Mouse (Mus musculus) stomach, embryonic 16.5 days (tissue): ENCODE results near the gene Trcg1. TPM values are rescaled to one million over a fixed set of nuclear protein-coding genes. Genes with fewer than 3 reads are reported as not detected.

Experiments used
- ATAC-seq: fragments of 200-750 bp; cut with Nextera tagmentation; 2 replicates; pipeline ENCODE4 v1.8.0; 2017; ENCODE audit warnings: moderate number of reproducible peaks, moderate TSS enrichment; ENCODE audit not compliant: insufficient read depth, low FRiP score
- H3K27ac ChIP-seq: fragments of 300-500 bp; sonication (generic); 2 replicates; pipeline ENCODE4 v1.5.1; 2014; ENCODE audit warnings: low read length
- H3K27me3 ChIP-seq: fragments of 300-500 bp; sonication (generic); 2 replicates; pipeline ENCODE4 v1.6.1; 2014; ENCODE audit warnings: low read length, control low read depth, mixed read lengths; ENCODE audit not compliant: control insufficient read depth, insufficient read depth
- H3K36me3 ChIP-seq: fragments of 300-500 bp; sonication (generic); 2 replicates; pipeline ENCODE4 v1.6.1; 2014; ENCODE audit warnings: low read length; ENCODE audit not compliant: control insufficient read depth, insufficient read depth
- H3K4me1 ChIP-seq: fragments of 300-500 bp; sonication (generic); 2 replicates; pipeline ENCODE4 v1.6.1; 2014; ENCODE audit warnings: low read length, control low read depth, mixed read lengths; ENCODE audit not compliant: control insufficient read depth, insufficient read depth
- H3K4me2 ChIP-seq: fragments of 300-500 bp; sonication (generic); 2 replicates; pipeline ENCODE4 v1.6.1; 2014; ENCODE audit warnings: low read depth, low read length, mixed read lengths
- H3K4me3 ChIP-seq: fragments of 300-500 bp; sonication (generic); replicated peaks from 2 replicates; pipeline ENCODE4 v1.5.1; 2014; ENCODE audit warnings: mild to moderate bottlenecking, low read length
- H3K9ac ChIP-seq: fragments of 300-500 bp; sonication (generic); 2 replicates; pipeline ENCODE4 v1.6.1; 2014; ENCODE audit warnings: low read length
- H3K9me3 ChIP-seq: fragments of 300-500 bp; sonication (generic); replicated peaks from 2 replicates; pipeline ENCODE4 v1.6.1; 2016; ENCODE audit warnings: low read length, control low read depth; ENCODE audit not compliant: control insufficient read depth
- WGBS: fragments of 180-500 bp; shearing (Covaris S2); extraction: QIAGEN DNeasy Blood & Tissue Kit; methylation state at CpG from one replicate; pipeline ENCODE4 v1.1.7; 2014; 5-methylcytosine and 5-hydroxymethylcytosine counted together
- polyA plus RNA-seq: library from polyadenylated mRNA; unstranded; fragments of >200 nt; fragmentation: Nextera tagmentation; extraction: Ambion mirVana; gene quantifications from 2 replicates; pipeline ENCODE4 v1.2.1, GENCODE M21; 2015

Gene Trcg1
- polyA plus RNA-seq, 1 experiment from 2014 or later: not detected

DNA sequence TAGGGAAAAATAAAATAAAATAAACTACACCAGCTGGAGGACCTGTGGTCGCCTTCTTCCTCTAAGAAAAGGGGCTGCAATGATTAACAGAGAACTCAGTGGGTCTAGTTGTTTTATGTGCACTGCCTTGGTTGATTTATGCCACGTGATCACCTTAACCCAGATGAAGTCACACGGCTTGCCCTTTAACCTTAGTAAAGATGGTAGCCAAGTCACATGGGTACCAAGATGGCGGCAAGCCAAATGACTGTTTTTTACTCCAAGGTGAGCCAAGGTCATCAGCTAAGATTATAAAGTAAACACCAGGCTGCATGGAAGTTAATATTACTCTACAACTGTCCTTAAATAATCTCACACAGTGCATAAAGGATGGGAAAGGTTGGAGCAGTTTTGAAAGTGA is 6.6 kb upstream of the Trcg1 start:
- Histone ChIP-seq H3K36me3 (no peaks in the 10 kb centered on the region), H3K4me3 (no peak overlapping the region), H3K4me2 (no peak overlapping the region), H3K9me3 (no peaks in the 10 kb centered on the region), H3K27me3 (no peaks in the 10 kb centered on the region), H3K9ac (no peak overlapping the region), H3K4me1 (0 out of 2 replicates have a peak, but pooled peaks cover 11% of the 10 kb centered on the region), H3K27ac (no peak overlapping the region)
- no peak for ATAC-seq
- WGBS: 50% methylated on average over 4 of the region's 4 CpGs

GRCm38 (mm10) chr9:57230146-57230783 is 6.1 kb upstream of the Trcg1 start:
- no peaks in the 10 kb centered on the region for H3K36me3 ChIP-seq
- no peak overlapping the region for H3K4me2 ChIP-seq
- 58% methylated on average over 9 of the region's 9 CpGs for WGBS
- H3K4me1 ChIP-seq: 0 out of 2 replicates have a peak, but pooled peaks cover 11% of the 10 kb centered on the region
- H3K27me3 ChIP-seq: no peaks in the 10 kb centered on the region
- ATAC-seq: no peak
- H3K9me3 ChIP-seq: no peaks in the 10 kb centered on the region
- H3K4me3 ChIP-seq: no peak overlapping the region
- H3K27ac ChIP-seq: no peak overlapping the region
- H3K9ac ChIP-seq: no peak overlapping the region

DNA sequence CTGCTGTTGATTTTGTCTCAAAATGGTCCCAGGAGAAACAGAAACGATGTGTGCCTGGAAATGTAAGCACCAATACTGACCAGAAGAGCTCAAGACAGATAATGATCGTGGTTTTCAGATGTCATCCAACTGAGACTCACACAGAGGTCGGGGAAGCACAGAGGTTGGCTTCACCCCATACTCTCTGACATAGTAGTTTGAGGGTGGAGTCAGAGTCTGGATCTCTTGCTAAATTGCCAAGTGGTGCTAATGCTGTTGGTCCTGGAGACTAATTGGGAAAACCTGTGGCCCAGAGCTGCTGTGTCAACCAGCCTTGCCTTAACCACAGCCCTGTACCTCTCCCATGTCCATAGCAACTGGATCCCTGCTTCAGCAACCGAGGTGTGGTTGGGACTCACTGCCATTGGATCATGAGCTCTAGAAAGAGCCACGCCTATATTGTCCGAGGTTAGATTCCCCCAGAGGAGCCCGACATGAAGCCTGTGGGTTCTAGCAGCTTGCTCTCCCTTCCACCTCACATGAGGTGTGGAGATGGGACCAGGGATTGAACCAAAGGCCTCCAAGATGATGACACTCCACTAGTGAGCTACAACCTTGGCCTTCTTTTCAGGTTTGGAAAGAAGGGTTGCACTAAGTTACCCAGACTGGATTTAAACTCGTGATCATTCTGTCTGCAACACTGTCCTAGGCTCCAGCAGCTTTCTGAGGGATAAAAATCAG is 4.7 kb upstream of the Trcg1 start:
- no peak for ATAC-seq
- H3K4me3 ChIP-seq: no peak overlapping the region
- no peaks in the 10 kb centered on the region for H3K9me3 ChIP-seq
- H3K4me2 ChIP-seq: no peak overlapping the region
- H3K27me3 ChIP-seq: no peaks in the 10 kb centered on the region
- H3K4me1 ChIP-seq: 0 out of 2 replicates have a peak, but pooled peaks cover 11% of the 10 kb centered on the region
- WGBS: 75% methylated on average over 8 of the region's 8 CpGs
- no peak overlapping the region for H3K27ac ChIP-seq
- no peaks in the 10 kb centered on the region for H3K36me3 ChIP-seq
- no peak overlapping the region for H3K9ac ChIP-seq

GRCm38 (mm10) chr9:57232341-57232940 is 3.9 kb upstream of the Trcg1 start:
- no peak overlapping the region for H3K4me2 ChIP-seq
- H3K36me3 ChIP-seq: no peaks in the 10 kb centered on the region
- H3K27ac ChIP-seq: no peak overlapping the region
- H3K9ac ChIP-seq: no peak overlapping the region
- no peaks in the 10 kb centered on the region for H3K27me3 ChIP-seq
- no peak for ATAC-seq
- WGBS: 85% methylated on average over 5 of the region's 5 CpGs
- 0 out of 2 replicates have a peak, but pooled peaks cover 11% of the 10 kb centered on the region for H3K4me1 ChIP-seq
- H3K4me3 ChIP-seq: no peak overlapping the region
- no peaks in the 10 kb centered on the region for H3K9me3 ChIP-seq

- no peak for ATAC-seq
- no peaks in the 10 kb centered on the region for H3K36me3 ChIP-seq
- H3K9ac ChIP-seq: no peak overlapping the region
- no peak overlapping the region for H3K4me3 ChIP-seq
- no peak overlapping the region for H3K4me2 ChIP-seq
- 0 out of 2 replicates have a peak, but pooled peaks cover 11% of the 10 kb centered on the region for H3K4me1 ChIP-seq
- no peak overlapping the region for H3K27ac ChIP-seq
- H3K27me3 ChIP-seq: no peaks in the 10 kb centered on the region
- H3K9me3 ChIP-seq: no peaks in the 10 kb centered on the region
- 57% methylated on average over 6 of the region's 6 CpGs for WGBS
Measured at GRCm38 (mm10) chr9:57233142-57233541, 3.2 kb upstream of the Trcg1 start.

GRCm38 (mm10) chr9:57233767-57234166 is 2.6 kb upstream of the Trcg1 start:
- ATAC-seq: no peak
- Histone ChIP-seq H3K4me3 (no peak overlapping the region), H3K9ac (no peak overlapping the region), H3K27me3 (no peaks in the 10 kb centered on the region), H3K36me3 (no peaks in the 10 kb centered on the region), H3K4me1 (0 out of 2 replicates have a peak, but pooled peaks cover 11% of the 10 kb centered on the region), H3K4me2 (no peak overlapping the region), H3K27ac (no peak overlapping the region), H3K9me3 (no peaks in the 10 kb centered on the region)
- WGBS: 85% methylated on average over 3 of the region's 3 CpGs

DNA sequence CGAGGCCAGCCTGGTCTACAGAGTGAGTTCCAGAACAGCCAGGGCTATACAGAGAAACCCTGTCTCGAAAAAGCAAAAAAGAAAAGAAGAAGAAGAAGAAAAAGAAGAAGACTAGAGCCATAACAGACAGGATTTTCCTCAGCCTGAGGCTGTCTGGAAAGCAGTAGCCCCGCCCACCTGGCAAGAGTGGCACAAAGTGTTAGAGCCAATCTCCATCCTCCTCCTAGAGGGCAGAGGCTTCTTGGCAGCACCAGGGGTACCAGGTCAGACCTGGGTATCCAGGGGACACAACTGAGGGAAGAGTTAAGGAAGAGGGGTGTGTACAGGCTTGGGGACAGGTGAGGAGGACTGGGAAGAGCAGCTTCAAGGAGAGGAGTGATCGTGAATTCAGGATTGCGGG is 1.3 kb downstream of the Trcg1 start:
- 82% methylated on average over 5 of the region's 5 CpGs for WGBS
- ATAC-seq: no peak

GRCm38 (mm10) chr9:57238220-57238619 is 1.9 kb downstream of the Trcg1 start:
- H3K9ac ChIP-seq: no peak overlapping the region
- WGBS: 80% methylated on average over 2 of the region's 2 CpGs
- no peak for ATAC-seq
- no peaks in the 10 kb centered on the region for H3K36me3 ChIP-seq
- H3K4me3 ChIP-seq: no peak overlapping the region
- no peaks in the 10 kb centered on the region for H3K4me1 ChIP-seq
- no peaks in the 10 kb centered on the region for H3K9me3 ChIP-seq
- no peak overlapping the region for H3K27ac ChIP-seq
- H3K4me2 ChIP-seq: no peak overlapping the region
- no peaks in the 10 kb centered on the region for H3K27me3 ChIP-seq

More for the DNA sequence above, 1.3 kb downstream of the Trcg1 start:
- no peaks in the 10 kb centered on the region for H3K36me3 ChIP-seq
- H3K27me3 ChIP-seq: no peaks in the 10 kb centered on the region
- no peaks in the 10 kb centered on the region for H3K9me3 ChIP-seq
- no peak overlapping the region for H3K4me3 ChIP-seq
- no peak overlapping the region for H3K27ac ChIP-seq
- no peak overlapping the region for H3K4me2 ChIP-seq
- H3K9ac ChIP-seq: no peak overlapping the region
- no peaks in the 10 kb centered on the region for H3K4me1 ChIP-seq

DNA sequence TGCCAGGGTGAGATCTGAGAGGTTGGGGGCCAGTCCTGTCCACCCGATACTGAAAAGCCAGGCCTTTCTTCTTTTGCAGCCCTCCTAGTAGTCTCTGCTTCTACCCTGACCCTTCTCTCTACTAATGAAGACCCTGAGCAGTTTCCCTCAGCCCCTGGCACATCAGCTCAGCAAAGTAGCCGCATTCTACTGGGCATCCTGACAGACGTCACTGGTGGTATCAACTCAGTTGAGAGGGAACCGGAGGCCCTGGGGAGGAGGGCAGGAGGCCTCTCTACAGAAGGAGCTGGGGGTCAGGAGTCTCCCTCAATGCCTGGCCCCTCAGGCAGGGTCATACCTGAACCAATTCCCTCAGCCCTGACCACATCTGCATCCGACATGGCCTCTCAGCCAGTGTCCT is 4.8 kb downstream of the Trcg1 start:
- H3K4me1 ChIP-seq: no peaks in the 10 kb centered on the region
- no peak for ATAC-seq
- H3K4me3 ChIP-seq: no peak overlapping the region
- H3K27me3 ChIP-seq: no peaks in the 10 kb centered on the region
- H3K36me3 ChIP-seq: no peaks in the 10 kb centered on the region
- H3K9ac ChIP-seq: no peak overlapping the region
- no peaks in the 10 kb centered on the region for H3K9me3 ChIP-seq
- WGBS: 80% methylated on average over 5 of the region's 5 CpGs
- no peak overlapping the region for H3K4me2 ChIP-seq
- no peak overlapping the region for H3K27ac ChIP-seq
